Mouse (Mus musculus) kidney, adult 2 months (tissue): ENCODE measurements around the gene Cplx2.

Experiments
- CTCF ChIP-seq: fragments of 200-500 bp; conservative IDR thresholded peaks from 2 replicates; pipeline ENCODE4 v1.5.1; 2011; ENCODE audit warnings: low read depth, mild to moderate bottlenecking, control low read depth, low read length, moderate library complexity, mixed read lengths; ENCODE audit not compliant: insufficient read depth, insufficient read length
- POLR2A ChIP-seq: fragments of 200-500 bp; IDR thresholded peaks from one replicate; pipeline ENCODE4 v1.6.1; 2011; ENCODE audit warnings: low read depth, low read length, control low read depth

- TF ChIP-seq POLR2A: no peak
- TF ChIP-seq CTCF: no peak
These were observed 47.6 kb upstream of the Cplx2 start for GRCm38 (mm10) chr13:54323307-54324165.
